In genomic region chr5:114707265-114708068, GRCm38 (mm10) we compare ENCODE assay signal across 8 mouse cellular contexts. TPM values are rescaled to one million over a fixed set of nuclear protein-coding genes. Genes with fewer than 3 reads are reported as not detected.
DNase-seq lines count a peak whose midpoint lies in the region; ATAC-seq and TF ChIP-seq lines count a peak whose summit lies in the region.

Tchp (plus strand) TSS chr5:114707760.

- no peak within 1 kb of the TSS for H3K27ac ChIP-seq in forebrain, postnatal 0 days (ENCODE audit: low read depth, low read length)
- no peak within 1 kb of the TSS for H3K27ac ChIP-seq in lung, embryonic 15.5 days

- ATAC-seq in G1E (ENCODE audit: extremely low read depth, insufficient number of reproducible peaks, low FRiP score, poor library complexity, severe bottlenecking) = peak; percentile 75
- ATAC-seq in forebrain, postnatal 0 days = peak; percentile 92
- ATAC-seq in lung, embryonic 15.5 days (ENCODE audit: borderline replicate concordance, extremely low read depth, low FRiP score, low TSS enrichment) = peak; percentile 66; the same call in 1 of the 2 replicates

- no peaks in the 10 kb centered on the region for H3K9me3 ChIP-seq in G1E (replicated peaks)
- no peaks in the 10 kb centered on the region for H3K9me3 ChIP-seq in forebrain, postnatal 0 days (ENCODE audit: low read length)
- H3K9me3 ChIP-seq in lung, embryonic 15.5 days = no peaks in the 10 kb centered on the region

- DNase-seq in G1E (ENCODE audit: low spot score) = peak; percentile 89
- peak; percentile 90 to 98 for DNase-seq in cerebellum, adult 18-20 months
- DNase-seq in forebrain, postnatal 0 days = peak; percentile 95
- DNase-seq in heart, postnatal 4 days = peak; percentile 97
- DNase-seq in layer of hippocampus, adult 8-10 months (ENCODE audit: low spot score in 2 of 2) = peak; percentile 88 to 94
- DNase-seq in ovary, adult 18-20 months (ENCODE audit: low spot score) = peak; percentile 83
- peak; percentile 94 for DNase-seq in thymus, postnatal 0 days (ENCODE audit: low spot score)

- peaks cover 34% of the 10 kb centered on the region for H3K27me3 ChIP-seq in G1E (ENCODE audit: insufficient read depth, low read length)
- no peaks in the 10 kb centered on the region for H3K27me3 ChIP-seq in forebrain, postnatal 0 days (ENCODE audit: insufficient read depth, low read length)
- no peaks in the 10 kb centered on the region for H3K27me3 ChIP-seq in lung, embryonic 15.5 days

- WGBS in forebrain, postnatal 0 days = 4% methylated on average over 48 of the region's 49 CpGs
- 4% methylated on average over 49 of the region's 49 CpGs for WGBS in lung, embryonic 15.5 days

- peaks cover 39% of the 10 kb centered on the region for H3K36me3 ChIP-seq in G1E (replicated peaks)
- peaks cover 22% of the 10 kb centered on the region for H3K36me3 ChIP-seq in forebrain, postnatal 0 days (ENCODE audit: insufficient read depth)
- peaks cover 23% of the 10 kb centered on the region for H3K36me3 ChIP-seq in lung, embryonic 15.5 days

- peak within 1 kb of the TSS; percentile 68 for H3K4me2 ChIP-seq in forebrain, postnatal 0 days (ENCODE audit: low read depth)
- H3K4me2 ChIP-seq in lung, embryonic 15.5 days = peak within 1 kb of the TSS; percentile 77

- peak within 1 kb of the TSS; percentile 54 for H3K9ac ChIP-seq in forebrain, postnatal 0 days
- peak within 1 kb of the TSS; percentile 64 for H3K9ac ChIP-seq in lung, embryonic 15.5 days

- peak within 1 kb of the TSS; percentile 94 for H3K4me3 ChIP-seq in G1E (ENCODE audit: low read depth, low read length)
- peak within 1 kb of the TSS; percentile 73 for H3K4me3 ChIP-seq in forebrain, postnatal 0 days (ENCODE audit: low read depth, low read length)
- peak within 1 kb of the TSS; percentile 79 for H3K4me3 ChIP-seq in lung, embryonic 15.5 days

- peaks cover 23% of the 10 kb centered on the region for H3K4me1 ChIP-seq in G1E (ENCODE audit: insufficient read depth, low read depth, low read length)
- 0 out of 2 replicates have a peak, but pooled peaks cover 6% of the 10 kb centered on the region for H3K4me1 ChIP-seq in forebrain, postnatal 0 days (ENCODE audit: insufficient read depth)
- H3K4me1 ChIP-seq in lung, embryonic 15.5 days = peaks cover 12% of the 10 kb centered on the region

- TF ChIP-seq CTCF in G1E (IDR thresholded peaks at IDR 0.05; ENCODE audit: low read depth, low read length) = peak; percentile 29; the same call in 1 of the 2 replicates
- TF ChIP-seq CTCF in forebrain, postnatal 0 days (IDR thresholded peaks at IDR 0.05; ENCODE audit: low read depth) = peak; percentile 89

RNA-seq across cellular contexts. Expression of gene Tchp, which starts in this region (rescaled TPM):
- total RNA-seq in G1E (2014; fragmentation: Nextera tagmentation) (5.3 and 11.4 TPM in 2 replicates), G1E (2017) (11.6 and 11.9 TPM in 2 replicates)
- polyA plus RNA-seq in G1E (2012) = 20.1 and 23.0 TPM in 2 replicates
- 14.1 and 14.4 TPM in 2 replicates for total RNA-seq in forebrain, postnatal 0 days (2014; rRNA removed)
- polyA plus RNA-seq in forebrain, postnatal 0 days (2015; fragmentation: Nextera tagmentation; extraction: Ambion mirVana) = 7.4 and 11.8 TPM in 2 replicates
- total RNA-seq in heart, postnatal 4 days (2021) = 1 to 10 TPM; 5.3 to 6.8 TPM
- total RNA-seq in layer of hippocampus, adult 8-10 months (2022) = 10 to 100 TPM; 15.9 to 19.7 (median 17.2) TPM
- polyA plus RNA-seq in lung, embryonic 15.5 days (2015; fragmentation: Nextera tagmentation; extraction: Ambion mirVana) = 12.3 and 12.8 TPM in 2 replicates
- 9.8 and 10.8 TPM in 2 replicates for polyA plus RNA-seq in thymus, postnatal 0 days (2015; fragmentation: Nextera tagmentation; extraction: Ambion mirVana)
